Mouse (Mus musculus): ENCODE results near the gene Gm28042. TPM values are rescaled to one million over a fixed set of nuclear protein-coding genes. Genes with fewer than 3 reads are reported as not detected.

Gene Gm28042
- polyA plus RNA-seq, 1 experiment, result 0.01 TPM

GRCm38 (mm10) chr2:119993515-119993914 is 33.8 kb upstream of the Gm28042 start:
- Histone ChIP-seq H3K9me3 (ENCODE audit: control insufficient read depth, low read length) (no peaks in the 10 kb centered on the region), H3K4me1 (ENCODE audit: control insufficient read depth) (peaks cover 3% of the 10 kb centered on the region), H3K4me3 (replicated peaks) (no peak overlapping the region), H3K27me3 (ENCODE audit: control insufficient read depth) (no peaks in the 10 kb centered on the region), H3K36me3 (ENCODE audit: control insufficient read depth) (no peaks in the 10 kb centered on the region)
- TF ChIP-seq GATA1 (IDR thresholded peaks at IDR 0.05; ENCODE audit: low read length) (no peak), TAL1 (IDR thresholded peaks at IDR 0.05; ENCODE audit: low read length) (no peak)

- TF ChIP-seq TAL1 (IDR thresholded peaks at IDR 0.05; ENCODE audit: low read length), result no peak
- no peak for TF ChIP-seq GATA1 (IDR thresholded peaks at IDR 0.05; ENCODE audit: low read length)
- H3K36me3 ChIP-seq (ENCODE audit: control insufficient read depth), result no peaks in the 10 kb centered on the region
- no peaks in the 10 kb centered on the region for H3K9me3 ChIP-seq (ENCODE audit: control insufficient read depth, low read length)
- H3K27me3 ChIP-seq (ENCODE audit: control insufficient read depth), result no peaks in the 10 kb centered on the region
- peaks cover 3% of the 10 kb centered on the region for H3K4me1 ChIP-seq (ENCODE audit: control insufficient read depth)
- H3K4me3 ChIP-seq (replicated peaks), result no peak overlapping the region
Observed at GRCm38 (mm10) chr2:119994839-119995238, 32.5 kb upstream of the Gm28042 start.

- Histone ChIP-seq H3K9me3 (ENCODE audit: control insufficient read depth, low read length) (no peaks in the 10 kb centered on the region), H3K36me3 (ENCODE audit: control insufficient read depth) (no peaks in the 10 kb centered on the region), H3K4me3 (replicated peaks) (no peak overlapping the region), H3K27me3 (ENCODE audit: control insufficient read depth) (no peaks in the 10 kb centered on the region), H3K4me1 (ENCODE audit: control insufficient read depth) (peaks cover 4% of the 10 kb centered on the region)
- no peak for TF ChIP-seq GATA1 (IDR thresholded peaks at IDR 0.05; ENCODE audit: low read length)
- no peak for TF ChIP-seq TAL1 (IDR thresholded peaks at IDR 0.05; ENCODE audit: low read length)
Observed at GRCm38 (mm10) chr2:119995391-119996281, 31.7 kb upstream of the Gm28042 start.

- Histone ChIP-seq H3K4me3 (replicated peaks) (no peak overlapping the region), H3K9me3 (ENCODE audit: control insufficient read depth, low read length) (no peaks in the 10 kb centered on the region), H3K4me1 (ENCODE audit: control insufficient read depth) (peaks cover 5% of the 10 kb centered on the region), H3K36me3 (ENCODE audit: control insufficient read depth) (no peaks in the 10 kb centered on the region), H3K27me3 (ENCODE audit: control insufficient read depth) (no peaks in the 10 kb centered on the region)
- no peak for TF ChIP-seq TAL1 (IDR thresholded peaks at IDR 0.05; ENCODE audit: low read length)
- no peak for TF ChIP-seq GATA1 (IDR thresholded peaks at IDR 0.05; ENCODE audit: low read length)
Observed at GRCm38 (mm10) chr2:119997354-119997753, 29.9 kb upstream of the Gm28042 start.

- H3K27me3 ChIP-seq (ENCODE audit: control insufficient read depth), result no peaks in the 10 kb centered on the region
- H3K9me3 ChIP-seq (ENCODE audit: control insufficient read depth, low read length), result no peaks in the 10 kb centered on the region
- H3K36me3 ChIP-seq (ENCODE audit: control insufficient read depth), result no peaks in the 10 kb centered on the region
- TF ChIP-seq GATA1 (IDR thresholded peaks at IDR 0.05; ENCODE audit: low read length), result no peak
- no peak for TF ChIP-seq TAL1 (IDR thresholded peaks at IDR 0.05; ENCODE audit: low read length)
- H3K4me1 ChIP-seq (ENCODE audit: control insufficient read depth), result peaks cover 8% of the 10 kb centered on the region
- H3K4me3 ChIP-seq (replicated peaks), result no peak overlapping the region
Observed at GRCm38 (mm10) chr2:119999731-120000130, 27.6 kb upstream of the Gm28042 start.

GRCm38 (mm10) chr2:120000882-120001584 is 26.3 kb upstream of the Gm28042 start:
- Histone ChIP-seq H3K36me3 (ENCODE audit: control insufficient read depth) (no peaks in the 10 kb centered on the region), H3K4me1 (ENCODE audit: control insufficient read depth) (peaks cover 8% of the 10 kb centered on the region), H3K9me3 (ENCODE audit: control insufficient read depth, low read length) (no peaks in the 10 kb centered on the region), H3K27me3 (ENCODE audit: control insufficient read depth) (no peaks in the 10 kb centered on the region), H3K4me3 (replicated peaks) (no peak overlapping the region)
- TF ChIP-seq TAL1 (IDR thresholded peaks at IDR 0.05; ENCODE audit: low read length) (no peak), GATA1 (IDR thresholded peaks at IDR 0.05; ENCODE audit: low read length) (no peak)

GRCm38 (mm10) chr2:120001956-120002355 is 25.3 kb upstream of the Gm28042 start:
- no peaks in the 10 kb centered on the region for H3K27me3 ChIP-seq (ENCODE audit: control insufficient read depth)
- H3K4me3 ChIP-seq (replicated peaks), result no peak overlapping the region
- no peaks in the 10 kb centered on the region for H3K36me3 ChIP-seq (ENCODE audit: control insufficient read depth)
- H3K4me1 ChIP-seq (ENCODE audit: control insufficient read depth), result peaks cover 8% of the 10 kb centered on the region
- TF ChIP-seq TAL1 (IDR thresholded peaks at IDR 0.05; ENCODE audit: low read length) (no peak), GATA1 (IDR thresholded peaks at IDR 0.05; ENCODE audit: low read length) (no peak)
- no peaks in the 10 kb centered on the region for H3K9me3 ChIP-seq (ENCODE audit: control insufficient read depth, low read length)

- peaks cover 8% of the 10 kb centered on the region for H3K4me1 ChIP-seq (ENCODE audit: control insufficient read depth)
- H3K9me3 ChIP-seq (ENCODE audit: control insufficient read depth, low read length), result no peaks in the 10 kb centered on the region
- H3K36me3 ChIP-seq (ENCODE audit: control insufficient read depth), result no peaks in the 10 kb centered on the region
- no peak overlapping the region for H3K4me3 ChIP-seq (replicated peaks)
- TF ChIP-seq GATA1 (IDR thresholded peaks at IDR 0.05; ENCODE audit: low read length) (no peak), TAL1 (IDR thresholded peaks at IDR 0.05; ENCODE audit: low read length) (no peak)
- H3K27me3 ChIP-seq (ENCODE audit: control insufficient read depth), result no peaks in the 10 kb centered on the region
Observed at GRCm38 (mm10) chr2:120003970-120004369, 23.3 kb upstream of the Gm28042 start.

GRCm38 (mm10) chr2:120006696-120007095 is 20.6 kb upstream of the Gm28042 start:
- no peak overlapping the region for H3K4me3 ChIP-seq (replicated peaks)
- TF ChIP-seq GATA1 (IDR thresholded peaks at IDR 0.05; ENCODE audit: low read length), result no peak
- no peak for TF ChIP-seq TAL1 (IDR thresholded peaks at IDR 0.05; ENCODE audit: low read length)
- H3K27me3 ChIP-seq (ENCODE audit: control insufficient read depth), result no peaks in the 10 kb centered on the region
- H3K4me1 ChIP-seq (ENCODE audit: control insufficient read depth), result peaks cover 5% of the 10 kb centered on the region
- H3K9me3 ChIP-seq (ENCODE audit: control insufficient read depth, low read length), result no peaks in the 10 kb centered on the region
- no peaks in the 10 kb centered on the region for H3K36me3 ChIP-seq (ENCODE audit: control insufficient read depth)
